ENCODE assay signal across 16 mouse cellular contexts in the genomic region with DNA sequence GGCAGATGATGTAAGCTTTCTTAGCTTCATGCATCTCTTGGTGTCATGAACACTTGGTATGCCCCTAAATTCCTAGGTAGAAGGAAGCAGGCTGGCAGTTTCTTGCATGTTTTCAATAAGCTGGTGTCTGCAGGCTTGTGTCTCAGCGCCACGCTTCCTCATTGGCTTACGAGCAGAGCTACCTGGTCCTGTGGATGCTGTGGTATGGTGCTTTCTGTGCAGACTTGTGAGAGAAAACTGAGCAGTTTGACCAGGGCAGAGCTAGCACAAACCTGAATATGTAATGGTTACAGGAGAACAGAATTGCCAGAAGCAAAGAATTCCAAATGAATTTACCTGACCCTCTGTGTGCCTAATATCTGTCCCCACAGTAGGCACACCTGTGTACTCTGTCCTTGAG. TPM values are rescaled to one million over a fixed set of nuclear protein-coding genes. Genes with fewer than 3 reads are reported as not detected.
DNase-seq lines count a peak whose midpoint lies in the region; ATAC-seq and TF ChIP-seq lines count a peak whose summit lies in the region.
"Had no signal": no experiment of that assay in that cellular context is flagged by ENCODE, and none has a peak within 500 bp of the region (broad histone marks: within the 10 kb centered on the region; RNA-seq: fewer than 3 reads in every experiment).

No protein-coding gene starts in this region.

- 86% methylated on average over 3 of the region's 3 CpGs for WGBS in forebrain, postnatal 0 days
- WGBS in forebrain, embryonic 10.5 days, result 89% methylated on average over 3 of the region's 3 CpGs
- WGBS in limb, embryonic 12.5 days, result 70% methylated on average over 3 of the region's 3 CpGs
- WGBS in limb, embryonic 10.5 days, result 79% methylated on average over 3 of the region's 3 CpGs
- 73% methylated on average over 3 of the region's 3 CpGs for WGBS in hindbrain, embryonic 16.5 days
- 82% methylated on average over 3 of the region's 3 CpGs for WGBS in midbrain, embryonic 16.5 days

- no peak for ATAC-seq in forebrain, postnatal 0 days
- no peak for ATAC-seq in limb, embryonic 12.5 days (ENCODE audit: insufficient number of reproducible peaks, insufficient read depth, low FRiP score, low TSS enrichment, low read depth)
- ATAC-seq in hindbrain, embryonic 16.5 days, result no peak
- ATAC-seq in midbrain, embryonic 16.5 days, result no peak

- no peak overlapping the region for H3K27ac ChIP-seq in forebrain, postnatal 0 days (ENCODE audit: low read depth, low read length)
- no peak overlapping the region for H3K27ac ChIP-seq in forebrain, embryonic 10.5 days
- no peak overlapping the region for H3K27ac ChIP-seq in limb, embryonic 12.5 days
- no peak overlapping the region for H3K27ac ChIP-seq in limb, embryonic 10.5 days
- no peak overlapping the region for H3K27ac ChIP-seq in hindbrain, embryonic 16.5 days (ENCODE audit: low read depth, low read length)
- no peak overlapping the region for H3K27ac ChIP-seq in midbrain, embryonic 16.5 days (ENCODE audit: low read length)
- H3K27ac ChIP-seq: gastrocnemius, adult 2 months; heart, adult 2 months; liver, embryonic 14.5 days had no signal

- H3K27me3 ChIP-seq in forebrain, postnatal 0 days (ENCODE audit: insufficient read depth, low read length), result no peaks in the 10 kb centered on the region
- 0 out of 2 replicates have a peak, but pooled peaks cover 1% of the 10 kb centered on the region for H3K27me3 ChIP-seq in forebrain, embryonic 10.5 days (ENCODE audit: poor library complexity, severe bottlenecking)
- H3K27me3 ChIP-seq in limb, embryonic 12.5 days, result no peaks in the 10 kb centered on the region
- H3K27me3 ChIP-seq in limb, embryonic 10.5 days (ENCODE audit: low read depth, poor library complexity, severe bottlenecking), result 0 out of 2 replicates have a peak, but pooled peaks cover 2% of the 10 kb centered on the region
- no peaks in the 10 kb centered on the region for H3K27me3 ChIP-seq in hindbrain, embryonic 16.5 days (replicated peaks; ENCODE audit: control insufficient read depth, insufficient read depth, low read length)
- H3K27me3 ChIP-seq in midbrain, embryonic 16.5 days (ENCODE audit: control insufficient read depth, insufficient read depth, low read depth, low read length), result no peaks in the 10 kb centered on the region

- DNase-seq in forebrain, postnatal 0 days, result no peak
- no peak for DNase-seq in forebrain, embryonic 10.5 days (ENCODE audit: extremely low spot score, low spot score)
- DNase-seq in limb, embryonic 10.5 days (ENCODE audit: low spot score), result no peak
- DNase-seq in urinary bladder, postnatal 25 days (ENCODE audit: low spot score), result no peak
- DNase-seq in layer of hippocampus, postnatal 10 days (ENCODE audit: low spot score in 2 of 2), result no peak
- DNase-seq: adrenal gland, adult 8-10 months; cerebellum, adult 9-10 months; gastrocnemius, adult 2 months; heart, adult 2 months; heart, postnatal 4 days; lung, postnatal 36 days had no signal

- no peak overlapping the region for H3K4me3 ChIP-seq in forebrain, postnatal 0 days (ENCODE audit: low read depth, low read length)
- no peak overlapping the region for H3K4me3 ChIP-seq in forebrain, embryonic 10.5 days
- H3K4me3 ChIP-seq in limb, embryonic 12.5 days (replicated peaks), result 0 out of 2 replicates have a peak overlapping the region, but pooled peaks have one; percentile 4
- no peak overlapping the region for H3K4me3 ChIP-seq in limb, embryonic 10.5 days
- H3K4me3 ChIP-seq in hindbrain, embryonic 16.5 days (ENCODE audit: low read length), result 0 out of 2 replicates have a peak overlapping the region, but pooled peaks have one; percentile 12
- no peak overlapping the region for H3K4me3 ChIP-seq in midbrain, embryonic 16.5 days (ENCODE audit: low read depth, low read length)
- H3K4me3 ChIP-seq: gastrocnemius, adult 2 months; heart, adult 2 months had no signal

- H3K4me2 ChIP-seq in forebrain, postnatal 0 days (ENCODE audit: low read depth), result peak overlapping the region; percentile 57
- peak overlapping the region; percentile 79; the same call in 1 of the 2 replicates for H3K4me2 ChIP-seq in limb, embryonic 12.5 days
- H3K4me2 ChIP-seq in hindbrain, embryonic 16.5 days (ENCODE audit: low read length), result peak overlapping the region; percentile 81
- peak overlapping the region; percentile 54 for H3K4me2 ChIP-seq in midbrain, embryonic 16.5 days (ENCODE audit: low read length)

- no peak overlapping the region for H3K9ac ChIP-seq in forebrain, postnatal 0 days
- 0 out of 2 replicates have a peak overlapping the region, but pooled peaks have one; percentile 18 for H3K9ac ChIP-seq in limb, embryonic 12.5 days (replicated peaks)
- H3K9ac ChIP-seq in hindbrain, embryonic 16.5 days (ENCODE audit: low read depth, low read length), result no peak overlapping the region
- H3K9ac ChIP-seq in midbrain, embryonic 16.5 days (ENCODE audit: low read depth, low read length), result no peak overlapping the region
- H3K9ac ChIP-seq: liver, embryonic 14.5 days had no signal

- H3K9me3 ChIP-seq in forebrain, postnatal 0 days (ENCODE audit: low read length), result no peaks in the 10 kb centered on the region
- H3K9me3 ChIP-seq in forebrain, embryonic 10.5 days, result no peaks in the 10 kb centered on the region
- H3K9me3 ChIP-seq in limb, embryonic 12.5 days, result no peaks in the 10 kb centered on the region
- no peaks in the 10 kb centered on the region for H3K9me3 ChIP-seq in limb, embryonic 10.5 days (replicated peaks)
- H3K9me3 ChIP-seq in hindbrain, embryonic 16.5 days (ENCODE audit: control insufficient read depth, low read length), result no peaks in the 10 kb centered on the region
- H3K9me3 ChIP-seq in midbrain, embryonic 16.5 days (replicated peaks; ENCODE audit: control insufficient read depth, low read length, poor library complexity, severe bottlenecking), result no peaks in the 10 kb centered on the region

- 0 out of 2 replicates have a peak, but pooled peaks cover 9% of the 10 kb centered on the region for H3K4me1 ChIP-seq in forebrain, postnatal 0 days (ENCODE audit: insufficient read depth)
- H3K4me1 ChIP-seq in forebrain, embryonic 10.5 days, result peaks cover 38% of the 10 kb centered on the region
- H3K4me1 ChIP-seq in limb, embryonic 12.5 days (replicated peaks), result peaks cover 37% of the 10 kb centered on the region
- peaks cover 31% of the 10 kb centered on the region for H3K4me1 ChIP-seq in limb, embryonic 10.5 days
- peaks cover 20% of the 10 kb centered on the region for H3K4me1 ChIP-seq in hindbrain, embryonic 16.5 days (ENCODE audit: control insufficient read depth, insufficient read depth, low read depth, low read length)
- H3K4me1 ChIP-seq in midbrain, embryonic 16.5 days (ENCODE audit: control insufficient read depth, insufficient read depth, low read length), result peaks cover 20% of the 10 kb centered on the region

- no peaks in the 10 kb centered on the region for H3K36me3 ChIP-seq in forebrain, postnatal 0 days (ENCODE audit: insufficient read depth)
- no peaks in the 10 kb centered on the region for H3K36me3 ChIP-seq in forebrain, embryonic 10.5 days (replicated peaks)
- no peaks in the 10 kb centered on the region for H3K36me3 ChIP-seq in limb, embryonic 12.5 days
- H3K36me3 ChIP-seq in limb, embryonic 10.5 days, result no peaks in the 10 kb centered on the region
- no peaks in the 10 kb centered on the region for H3K36me3 ChIP-seq in hindbrain, embryonic 16.5 days (ENCODE audit: control insufficient read depth, insufficient read depth, low read length)
- H3K36me3 ChIP-seq in midbrain, embryonic 16.5 days (ENCODE audit: control insufficient read depth, insufficient read depth, low read length), result no peaks in the 10 kb centered on the region

- no peak for TF ChIP-seq CTCF in forebrain, postnatal 0 days (IDR thresholded peaks at IDR 0.05; ENCODE audit: low read depth)

RNA-seq across cellular contexts. Expression of a gene that starts 2.1 kb away (rescaled TPM):
- 35.4 and 43.4 TPM in 2 replicates for total RNA-seq in forebrain, postnatal 0 days (2014; rRNA removed)
- 7.7 and 16.8 TPM in 2 replicates for polyA plus RNA-seq in forebrain, postnatal 0 days (2015; fragmentation: Nextera tagmentation; extraction: Ambion mirVana)
- polyA plus RNA-seq in forebrain, embryonic 10.5 days (2016; fragmentation: Nextera tagmentation; extraction: Ambion mirVana), result 22.9 and 26.5 TPM in 2 replicates
- 24.9 and 25.4 TPM in 2 replicates for polyA plus RNA-seq in limb, embryonic 12.5 days (2016; fragmentation: Nextera tagmentation; extraction: Ambion mirVana)
- 24.2 and 26.9 TPM in 2 replicates for polyA plus RNA-seq in limb, embryonic 10.5 days (2016; fragmentation: Nextera tagmentation; extraction: Ambion mirVana)
- 28.8 and 30.6 TPM in 2 replicates for polyA plus RNA-seq in hindbrain, embryonic 16.5 days (2015; fragmentation: Nextera tagmentation; extraction: Ambion mirVana)
- 30.4 and 37.9 TPM in 2 replicates for polyA plus RNA-seq in midbrain, embryonic 16.5 days (2015; fragmentation: Nextera tagmentation; extraction: Ambion mirVana)
- 10 to 100 TPM; 43.8 to 44.8 TPM for total RNA-seq in layer of hippocampus, postnatal 10 days (2021)

RNA-seq across cellular contexts. Expression of a gene that starts 21.3 kb away (rescaled TPM):
- total RNA-seq in forebrain, postnatal 0 days (2014; rRNA removed), result not detected in 2 replicates
- not detected in 2 replicates for polyA plus RNA-seq in forebrain, postnatal 0 days (2015; fragmentation: Nextera tagmentation; extraction: Ambion mirVana)
- polyA plus RNA-seq in forebrain, embryonic 10.5 days (2016; fragmentation: Nextera tagmentation; extraction: Ambion mirVana), result 4.7 and 5.4 TPM in 2 replicates
- 0.55 and 2.2 TPM in 2 replicates for polyA plus RNA-seq in limb, embryonic 12.5 days (2016; fragmentation: Nextera tagmentation; extraction: Ambion mirVana)
- polyA plus RNA-seq in limb, embryonic 10.5 days (2016; fragmentation: Nextera tagmentation; extraction: Ambion mirVana), result 3.5 and 4.2 TPM in 2 replicates
- polyA plus RNA-seq in hindbrain, embryonic 16.5 days (2015; fragmentation: Nextera tagmentation; extraction: Ambion mirVana), result not detected in 2 replicates
- not detected in 2 replicates for polyA plus RNA-seq in midbrain, embryonic 16.5 days (2015; fragmentation: Nextera tagmentation; extraction: Ambion mirVana)
- not detected for total RNA-seq in layer of hippocampus, postnatal 10 days (2021)
- total RNA-seq: adrenal gland, adult 8-10 months; gastrocnemius, adult 2 months; heart, adult 2 months; heart, postnatal 4 days; layer of hippocampus, adult 18-20 months had no signal

RNA-seq across cellular contexts. Expression of a gene that starts 56.4 kb away (rescaled TPM):
- total RNA-seq in forebrain, postnatal 0 days (2014; rRNA removed), result not detected in 2 replicates
- polyA plus RNA-seq in forebrain, postnatal 0 days (2015; fragmentation: Nextera tagmentation; extraction: Ambion mirVana), result 3.1 and 3.6 TPM in 2 replicates
- 2.7 and 3.3 TPM in 2 replicates for polyA plus RNA-seq in forebrain, embryonic 10.5 days (2016; fragmentation: Nextera tagmentation; extraction: Ambion mirVana)
- polyA plus RNA-seq in limb, embryonic 12.5 days (2016; fragmentation: Nextera tagmentation; extraction: Ambion mirVana), result 0.76 and 1.8 TPM in 2 replicates
- polyA plus RNA-seq in limb, embryonic 10.5 days (2016; fragmentation: Nextera tagmentation; extraction: Ambion mirVana), result 2.5 and 2.8 TPM in 2 replicates
- polyA plus RNA-seq in hindbrain, embryonic 16.5 days (2015; fragmentation: Nextera tagmentation; extraction: Ambion mirVana), result 3.2 and 3.4 TPM in 2 replicates
- polyA plus RNA-seq in midbrain, embryonic 16.5 days (2015; fragmentation: Nextera tagmentation; extraction: Ambion mirVana), result 1.8 and 2.8 TPM in 2 replicates
- under 1 TPM in 1 of 2 experiments, not detected in 1; 0.96 TPM for total RNA-seq in layer of hippocampus, postnatal 10 days (2021)
- total RNA-seq: gastrocnemius, adult 2 months; heart, adult 2 months; layer of hippocampus, adult 18-20 months had no signal

RNA-seq across cellular contexts. Expression of a gene that starts 56.9 kb away (rescaled TPM):
- total RNA-seq in forebrain, postnatal 0 days (2014; rRNA removed), result 1.1 and 1.7 TPM in 2 replicates
- polyA plus RNA-seq in forebrain, postnatal 0 days (2015; fragmentation: Nextera tagmentation; extraction: Ambion mirVana), result 3.4 and 5.2 TPM in 2 replicates
- 0.68 and 0.69 TPM in 2 replicates for polyA plus RNA-seq in forebrain, embryonic 10.5 days (2016; fragmentation: Nextera tagmentation; extraction: Ambion mirVana)
- polyA plus RNA-seq in limb, embryonic 12.5 days (2016; fragmentation: Nextera tagmentation; extraction: Ambion mirVana), result 0.39 and 0.49 TPM in 2 replicates
- polyA plus RNA-seq in limb, embryonic 10.5 days (2016; fragmentation: Nextera tagmentation; extraction: Ambion mirVana), result 0.41 and 0.58 TPM in 2 replicates
- 2.9 and 3.3 TPM in 2 replicates for polyA plus RNA-seq in hindbrain, embryonic 16.5 days (2015; fragmentation: Nextera tagmentation; extraction: Ambion mirVana)
- polyA plus RNA-seq in midbrain, embryonic 16.5 days (2015; fragmentation: Nextera tagmentation; extraction: Ambion mirVana), result 3.4 and 4.5 TPM in 2 replicates
- total RNA-seq in layer of hippocampus, postnatal 10 days (2021), result 1 to 10 TPM; 1.8 TPM
- total RNA-seq: gastrocnemius, adult 2 months; heart, adult 2 months; heart, postnatal 4 days had no signal

RNA-seq across cellular contexts. Expression of a gene that starts 59.5 kb away (rescaled TPM):
- 26.9 and 33.3 TPM in 2 replicates for total RNA-seq in forebrain, postnatal 0 days (2014; rRNA removed)
- polyA plus RNA-seq in forebrain, postnatal 0 days (2015; fragmentation: Nextera tagmentation; extraction: Ambion mirVana), result 20.0 and 32.7 TPM in 2 replicates
- polyA plus RNA-seq in forebrain, embryonic 10.5 days (2016; fragmentation: Nextera tagmentation; extraction: Ambion mirVana), result 60.1 and 62.6 TPM in 2 replicates
- 56.7 and 59.1 TPM in 2 replicates for polyA plus RNA-seq in limb, embryonic 12.5 days (2016; fragmentation: Nextera tagmentation; extraction: Ambion mirVana)
- polyA plus RNA-seq in limb, embryonic 10.5 days (2016; fragmentation: Nextera tagmentation; extraction: Ambion mirVana), result 69.9 and 71.6 TPM in 2 replicates
- polyA plus RNA-seq in hindbrain, embryonic 16.5 days (2015; fragmentation: Nextera tagmentation; extraction: Ambion mirVana), result 39.5 and 44.1 TPM in 2 replicates
- 42.3 and 46.3 TPM in 2 replicates for polyA plus RNA-seq in midbrain, embryonic 16.5 days (2015; fragmentation: Nextera tagmentation; extraction: Ambion mirVana)
- total RNA-seq in layer of hippocampus, postnatal 10 days (2021), result 10 to 100 TPM; 19.2 to 19.5 TPM

Comparison
In these comparisons a context has a peak if more than half of its experiments do, and no peak if none do; other contexts are left out.
1. H3K4me3 ChIP-seq: peak in limb, embryonic 12.5 days (single experiment) and hindbrain, embryonic 16.5 days (single experiment); none in forebrain, postnatal 0 days (single experiment), forebrain, embryonic 10.5 days (single experiment), limb, embryonic 10.5 days (single experiment) and midbrain, embryonic 16.5 days (single experiment).
2. Peak in every context shown above with its lines, with median percentiles within 50 percentile points of each other: H3K4me2 ChIP-seq.